Mouse (Mus musculus): ENCODE data around the gene Gsg1l. TPM values are rescaled to one million over a fixed set of nuclear protein-coding genes. Genes with fewer than 3 reads are reported as not detected.

Gene Gsg1l
- polyA plus RNA-seq, 1 experiment from 2014 or later, result 7.0 TPM

- no peak overlapping the region for H3K27ac ChIP-seq (ENCODE audit: low read depth, low read length)
- H3K4me3 ChIP-seq (ENCODE audit: low read depth, low read length), result no peak overlapping the region
- no peaks in the 10 kb centered on the region for H3K9me3 ChIP-seq (ENCODE audit: control insufficient read depth, low read length)
- no peak overlapping the region for H3K9ac ChIP-seq (ENCODE audit: low read length)
- H3K27me3 ChIP-seq (ENCODE audit: control insufficient read depth, insufficient read depth, low read length), result no peaks in the 10 kb centered on the region
- no peaks in the 10 kb centered on the region for H3K4me1 ChIP-seq (ENCODE audit: control insufficient read depth, insufficient read depth, low read length)
- no peaks in the 10 kb centered on the region for H3K36me3 ChIP-seq (ENCODE audit: control insufficient read depth, insufficient read depth, low read length)
- no peak overlapping the region for H3K4me2 ChIP-seq (ENCODE audit: low read depth)
- 89% methylated on average over 5 of the region's 5 CpGs for WGBS
- ATAC-seq (ENCODE audit: insufficient read depth, low FRiP score, low TSS enrichment), result no peak
- no peak for DNase-seq (ENCODE audit: low spot score)
Observed at GRCm38 (mm10) chr7:125958856-125959255, 123.4 kb downstream of the Gsg1l start.

GRCm38 (mm10) chr7:125954994-125955393 is 127.2 kb downstream of the Gsg1l start:
- no peak overlapping the region for H3K27ac ChIP-seq (ENCODE audit: low read depth, low read length)
- 51% methylated on average over 5 of the region's 5 CpGs for WGBS

GRCm38 (mm10) chr7:125954356-125954878 is 127.8 kb downstream of the Gsg1l start:
- DNase-seq (ENCODE audit: low spot score) (no peak), ATAC-seq (ENCODE audit: insufficient read depth, low FRiP score, low TSS enrichment) (no peak)
- no peak overlapping the region for H3K27ac ChIP-seq (ENCODE audit: low read depth, low read length)
- no peak overlapping the region for H3K4me2 ChIP-seq (ENCODE audit: low read depth)
- H3K36me3 ChIP-seq (ENCODE audit: control insufficient read depth, insufficient read depth, low read length), result no peaks in the 10 kb centered on the region
- H3K4me3 ChIP-seq (ENCODE audit: low read depth, low read length), result no peak overlapping the region
- H3K27me3 ChIP-seq (ENCODE audit: control insufficient read depth, insufficient read depth, low read length), result no peaks in the 10 kb centered on the region
- H3K9me3 ChIP-seq (ENCODE audit: control insufficient read depth, low read length), result no peaks in the 10 kb centered on the region
- 70% methylated on average over 3 of the region's 3 CpGs for WGBS
- no peaks in the 10 kb centered on the region for H3K4me1 ChIP-seq (ENCODE audit: control insufficient read depth, insufficient read depth, low read length)
- H3K9ac ChIP-seq (ENCODE audit: low read length), result no peak overlapping the region

More at GRCm38 (mm10) chr7:125954994-125955393, 127.2 kb downstream of the Gsg1l start:
- no peaks in the 10 kb centered on the region for H3K36me3 ChIP-seq (ENCODE audit: control insufficient read depth, insufficient read depth, low read length)
- H3K9me3 ChIP-seq (ENCODE audit: control insufficient read depth, low read length), result no peaks in the 10 kb centered on the region
- H3K9ac ChIP-seq (ENCODE audit: low read length), result no peak overlapping the region
- no peaks in the 10 kb centered on the region for H3K4me1 ChIP-seq (ENCODE audit: control insufficient read depth, insufficient read depth, low read length)
- H3K4me2 ChIP-seq (ENCODE audit: low read depth), result no peak overlapping the region
- no peak for ATAC-seq (ENCODE audit: insufficient read depth, low FRiP score, low TSS enrichment)
- no peaks in the 10 kb centered on the region for H3K27me3 ChIP-seq (ENCODE audit: control insufficient read depth, insufficient read depth, low read length)
- no peak for DNase-seq (ENCODE audit: low spot score)
- H3K4me3 ChIP-seq (ENCODE audit: low read depth, low read length), result no peak overlapping the region

- Histone ChIP-seq H3K27me3 (ENCODE audit: control insufficient read depth, insufficient read depth, low read length) (no peaks in the 10 kb centered on the region), H3K4me2 (ENCODE audit: low read depth) (no peak overlapping the region), H3K9ac (ENCODE audit: low read length) (no peak overlapping the region), H3K27ac (ENCODE audit: low read depth, low read length) (no peak overlapping the region), H3K4me3 (ENCODE audit: low read depth, low read length) (no peak overlapping the region), H3K9me3 (ENCODE audit: control insufficient read depth, low read length) (no peaks in the 10 kb centered on the region), H3K36me3 (ENCODE audit: control insufficient read depth, insufficient read depth, low read length) (no peaks in the 10 kb centered on the region), H3K4me1 (ENCODE audit: control insufficient read depth, insufficient read depth, low read length) (no peaks in the 10 kb centered on the region)
- DNase-seq (ENCODE audit: low spot score), result peak; percentile 26
- ATAC-seq (ENCODE audit: insufficient read depth, low FRiP score, low TSS enrichment), result no peak
- WGBS, result 70% methylated on average over 6 of the region's 6 CpGs
Observed at GRCm38 (mm10) chr7:125953844-125954243, 128.4 kb downstream of the Gsg1l start.

GRCm38 (mm10) chr7:125951911-125952310 is 130.3 kb downstream of the Gsg1l start:
- Histone ChIP-seq H3K9ac (ENCODE audit: low read length) (no peak overlapping the region), H3K27ac (ENCODE audit: low read depth, low read length) (no peak overlapping the region), H3K4me1 (ENCODE audit: control insufficient read depth, insufficient read depth, low read length) (no peaks in the 10 kb centered on the region), H3K36me3 (ENCODE audit: control insufficient read depth, insufficient read depth, low read length) (no peaks in the 10 kb centered on the region), H3K4me2 (ENCODE audit: low read depth) (no peak overlapping the region), H3K9me3 (ENCODE audit: control insufficient read depth, low read length) (no peaks in the 10 kb centered on the region), H3K27me3 (ENCODE audit: control insufficient read depth, insufficient read depth, low read length) (no peaks in the 10 kb centered on the region), H3K4me3 (ENCODE audit: low read depth, low read length) (no peak overlapping the region)
- DNase-seq (ENCODE audit: low spot score) (no peak), ATAC-seq (ENCODE audit: insufficient read depth, low FRiP score, low TSS enrichment) (no peak)
- 86% methylated on average over 7 of the region's 7 CpGs for WGBS

- no peak for DNase-seq (ENCODE audit: low spot score)
- Histone ChIP-seq H3K4me2 (ENCODE audit: low read depth) (no peak overlapping the region), H3K4me3 (ENCODE audit: low read depth, low read length) (no peak overlapping the region), H3K9me3 (ENCODE audit: control insufficient read depth, low read length) (no peaks in the 10 kb centered on the region), H3K4me1 (ENCODE audit: control insufficient read depth, insufficient read depth, low read length) (no peaks in the 10 kb centered on the region), H3K9ac (ENCODE audit: low read length) (no peak overlapping the region), H3K36me3 (ENCODE audit: control insufficient read depth, insufficient read depth, low read length) (no peaks in the 10 kb centered on the region), H3K27me3 (ENCODE audit: control insufficient read depth, insufficient read depth, low read length) (no peaks in the 10 kb centered on the region), H3K27ac (ENCODE audit: low read depth, low read length) (no peak overlapping the region)
- 84% methylated on average over 4 of the region's 4 CpGs for WGBS
- no peak for ATAC-seq (ENCODE audit: insufficient read depth, low FRiP score, low TSS enrichment)
Observed at GRCm38 (mm10) chr7:125948973-125949372, 133.2 kb downstream of the Gsg1l start.

- H3K9ac ChIP-seq (ENCODE audit: low read length), result no peak overlapping the region
- no peaks in the 10 kb centered on the region for H3K9me3 ChIP-seq (ENCODE audit: control insufficient read depth, low read length)
- H3K4me2 ChIP-seq (ENCODE audit: low read depth), result no peak overlapping the region
- no peak for ATAC-seq (ENCODE audit: insufficient read depth, low FRiP score, low TSS enrichment)
- H3K4me1 ChIP-seq (ENCODE audit: control insufficient read depth, insufficient read depth, low read length), result no peaks in the 10 kb centered on the region
- no peak overlapping the region for H3K27ac ChIP-seq (ENCODE audit: low read depth, low read length)
- DNase-seq (ENCODE audit: low spot score), result no peak
- WGBS, result 83% methylated on average over 8 of the region's 8 CpGs
- no peak overlapping the region for H3K4me3 ChIP-seq (ENCODE audit: low read depth, low read length)
- H3K36me3 ChIP-seq (ENCODE audit: control insufficient read depth, insufficient read depth, low read length), result no peaks in the 10 kb centered on the region
- no peaks in the 10 kb centered on the region for H3K27me3 ChIP-seq (ENCODE audit: control insufficient read depth, insufficient read depth, low read length)
Observed at GRCm38 (mm10) chr7:125945915-125946314, 136.3 kb downstream of the Gsg1l start.

GRCm38 (mm10) chr7:125944631-125945030 is 137.6 kb downstream of the Gsg1l start:
- 81% methylated on average over 5 of the region's 5 CpGs for WGBS
- no peaks in the 10 kb centered on the region for H3K4me1 ChIP-seq (ENCODE audit: control insufficient read depth, insufficient read depth, low read length)
- no peak for DNase-seq (ENCODE audit: low spot score)

GRCm38 (mm10) chr7:125943511-125943910 is 138.7 kb downstream of the Gsg1l start:
- H3K27me3 ChIP-seq (ENCODE audit: control insufficient read depth, insufficient read depth, low read length), result no peaks in the 10 kb centered on the region
- no peaks in the 10 kb centered on the region for H3K36me3 ChIP-seq (ENCODE audit: control insufficient read depth, insufficient read depth, low read length)
- H3K4me3 ChIP-seq (ENCODE audit: low read depth, low read length), result no peak overlapping the region
- H3K9me3 ChIP-seq (ENCODE audit: control insufficient read depth, low read length), result no peaks in the 10 kb centered on the region
- H3K4me2 ChIP-seq (ENCODE audit: low read depth), result no peak overlapping the region
- no peak for DNase-seq (ENCODE audit: low spot score)
- no peak overlapping the region for H3K27ac ChIP-seq (ENCODE audit: low read depth, low read length)
- no peak overlapping the region for H3K9ac ChIP-seq (ENCODE audit: low read length)
- H3K4me1 ChIP-seq (ENCODE audit: control insufficient read depth, insufficient read depth, low read length), result no peaks in the 10 kb centered on the region
- 93% methylated on average over 4 of the region's 4 CpGs for WGBS
- no peak for ATAC-seq (ENCODE audit: insufficient read depth, low FRiP score, low TSS enrichment)

More at GRCm38 (mm10) chr7:125944631-125945030, 137.6 kb downstream of the Gsg1l start:
- H3K9me3 ChIP-seq (ENCODE audit: control insufficient read depth, low read length), result no peaks in the 10 kb centered on the region
- H3K36me3 ChIP-seq (ENCODE audit: control insufficient read depth, insufficient read depth, low read length), result no peaks in the 10 kb centered on the region
- no peak overlapping the region for H3K27ac ChIP-seq (ENCODE audit: low read depth, low read length)
- H3K4me2 ChIP-seq (ENCODE audit: low read depth), result no peak overlapping the region
- no peaks in the 10 kb centered on the region for H3K27me3 ChIP-seq (ENCODE audit: control insufficient read depth, insufficient read depth, low read length)
- ATAC-seq (ENCODE audit: insufficient read depth, low FRiP score, low TSS enrichment), result no peak
- H3K4me3 ChIP-seq (ENCODE audit: low read depth, low read length), result no peak overlapping the region
- no peak overlapping the region for H3K9ac ChIP-seq (ENCODE audit: low read length)
